Mouse (Mus musculus) kidney, embryonic 15.5 days (tissue): ENCODE measurements around the gene Cldn1. TPM values are rescaled to one million over a fixed set of nuclear protein-coding genes. Genes with fewer than 3 reads are reported as not detected.

Source experiments
- polyA plus RNA-seq: library from polyadenylated mRNA; unstranded; fragments of >200 nt; fragmentation: Nextera tagmentation; extraction: Ambion mirVana; gene quantifications from 2 replicates; pipeline ENCODE4 v1.2.1, GENCODE M21; 2015

Gene Cldn1
- polyA plus RNA-seq, 1 experiment from 2014 or later: 34.8 TPM

Other genes starting within 250 kb of the Cldn1 start
- gene Cldn16, start 91.3 kb upstream of the Cldn1 start, polyA plus RNA-seq: 4.4 and 4.9 TPM in 2 replicates
- gene Tmem207, start 154.9 kb upstream of the Cldn1 start, polyA plus RNA-seq: not detected in 2 replicates
- 11.1 and 11.2 TPM in 2 replicates for gene Il1rap, start 209.9 kb upstream of the Cldn1 start, polyA plus RNA-seq